Mouse (Mus musculus) brain, embryonic 14.5 days (tissue): ENCODE measurements at regions not wholly inside any gene's neighbourhood (a gene's known extent, or its start where the extent isn't known, plus 50 kb on each side); places are given as distances from the start of the nearest gene placed in this dataset.

Experiments used
- CTCF ChIP-seq: fragments of 200-500 bp; IDR thresholded peaks from 2 replicates; pipeline ENCODE4 v1.5.1; 2012; ENCODE audit warnings: inconsistent platforms, mild to moderate bottlenecking, moderate library complexity, borderline replicate concordance; ENCODE audit not compliant: insufficient read depth, insufficient read length; ENCODE audit errors: extremely low read depth
- POLR2A ChIP-seq: fragments of 200-500 bp; IDR thresholded peaks from 2 replicates; pipeline ENCODE4 v1.6.1; 2012; ENCODE audit warnings: mild to moderate bottlenecking, inconsistent platforms, borderline replicate concordance; ENCODE audit not compliant: poor library complexity, insufficient read depth, insufficient read length, severe bottlenecking; ENCODE audit errors: extremely low read depth

DNA sequence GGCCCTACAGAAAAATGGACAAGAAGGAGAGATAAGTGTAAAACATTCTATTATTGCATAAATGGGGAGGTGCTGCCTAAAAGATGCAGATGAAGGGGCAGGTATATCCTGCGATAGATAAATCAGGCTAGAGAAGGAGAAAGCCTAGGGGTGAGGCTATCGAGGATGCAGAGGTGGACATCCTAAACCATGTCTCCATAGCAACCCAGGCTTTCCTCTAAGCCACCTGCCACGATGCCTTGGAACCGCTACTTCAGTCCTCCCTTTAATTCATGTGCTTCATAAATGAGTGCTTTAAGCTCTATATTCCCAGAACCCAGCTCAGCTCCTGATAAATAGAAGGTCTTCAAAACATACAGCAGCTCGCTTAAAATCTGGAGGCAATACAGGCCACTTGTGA, 179.3 kb upstream of the Serp2 start:
- no peak for TF ChIP-seq CTCF
- TF ChIP-seq POLR2A, result no peak
